Mouse (Mus musculus) lung, postnatal 10 days (tissue): Measurements from ENCODE around the gene Kcnd3.

Experiments used
- DNase-seq: peaks from one replicate; pipeline ENCODE4 v3.0.0; 2021

Kcnd3 gene

GRCm38 (mm10) chr3:105529700-105530099 is 77.6 kb downstream of the Kcnd3 start:
- DNase-seq = no peak

GRCm38 (mm10) chr3:105530363-105531130 is 78.4 kb downstream of the Kcnd3 start:
- DNase-seq = no peak

GRCm38 (mm10) chr3:105538406-105538805 is 86.3 kb downstream of the Kcnd3 start:
- DNase-seq = no peak

- DNase-seq = no peak
Observed at GRCm38 (mm10) chr3:105538819-105539607, 86.9 kb downstream of the Kcnd3 start.

GRCm38 (mm10) chr3:105542741-105543140 is 90.6 kb downstream of the Kcnd3 start:
- peak; percentile 30 for DNase-seq

GRCm38 (mm10) chr3:105544106-105544505 is 92.0 kb downstream of the Kcnd3 start:
- no peak for DNase-seq

- DNase-seq = no peak
Observed at GRCm38 (mm10) chr3:105546611-105547071, 94.5 kb downstream of the Kcnd3 start.

GRCm38 (mm10) chr3:105548074-105548771 is 96.1 kb downstream of the Kcnd3 start:
- no peak for DNase-seq

- DNase-seq = no peak
Observed at GRCm38 (mm10) chr3:105559456-105559855, 107.3 kb downstream of the Kcnd3 start.

- no peak for DNase-seq
Observed at GRCm38 (mm10) chr3:105566973-105567372, 114.8 kb downstream of the Kcnd3 start.

- no peak for DNase-seq
Observed at GRCm38 (mm10) chr3:105567472-105567871, 115.3 kb downstream of the Kcnd3 start.

- no peak for DNase-seq
Observed at GRCm38 (mm10) chr3:105568403-105568802, 116.3 kb downstream of the Kcnd3 start.

GRCm38 (mm10) chr3:105568851-105569250 is 116.7 kb downstream of the Kcnd3 start:
- DNase-seq = no peak

GRCm38 (mm10) chr3:105569310-105569752 is 117.2 kb downstream of the Kcnd3 start:
- no peak for DNase-seq

- DNase-seq = no peak
Observed at GRCm38 (mm10) chr3:105569950-105570349, 117.8 kb downstream of the Kcnd3 start.

- no peak for DNase-seq
Observed at GRCm38 (mm10) chr3:105570818-105571217, 118.7 kb downstream of the Kcnd3 start.

- no peak for DNase-seq
Observed at GRCm38 (mm10) chr3:105571944-105572343, 119.8 kb downstream of the Kcnd3 start.

- no peak for DNase-seq
Observed at GRCm38 (mm10) chr3:105573156-105573555, 121.0 kb downstream of the Kcnd3 start.

- no peak for DNase-seq
Observed at GRCm38 (mm10) chr3:105578320-105578719, 126.2 kb downstream of the Kcnd3 start.

- no peak for DNase-seq
Observed at GRCm38 (mm10) chr3:105581119-105581518, 129.0 kb downstream of the Kcnd3 start.

- peak; percentile 4 for DNase-seq
Observed at GRCm38 (mm10) chr3:105585734-105586159, 133.6 kb downstream of the Kcnd3 start.

GRCm38 (mm10) chr3:105590056-105590672 is 138.0 kb downstream of the Kcnd3 start:
- no peak for DNase-seq

- no peak for DNase-seq
Observed at GRCm38 (mm10) chr3:105591766-105592165, 139.6 kb downstream of the Kcnd3 start.
